Comparison of ENCODE assay signal across 8 mouse cellular contexts in the genomic region with DNA sequence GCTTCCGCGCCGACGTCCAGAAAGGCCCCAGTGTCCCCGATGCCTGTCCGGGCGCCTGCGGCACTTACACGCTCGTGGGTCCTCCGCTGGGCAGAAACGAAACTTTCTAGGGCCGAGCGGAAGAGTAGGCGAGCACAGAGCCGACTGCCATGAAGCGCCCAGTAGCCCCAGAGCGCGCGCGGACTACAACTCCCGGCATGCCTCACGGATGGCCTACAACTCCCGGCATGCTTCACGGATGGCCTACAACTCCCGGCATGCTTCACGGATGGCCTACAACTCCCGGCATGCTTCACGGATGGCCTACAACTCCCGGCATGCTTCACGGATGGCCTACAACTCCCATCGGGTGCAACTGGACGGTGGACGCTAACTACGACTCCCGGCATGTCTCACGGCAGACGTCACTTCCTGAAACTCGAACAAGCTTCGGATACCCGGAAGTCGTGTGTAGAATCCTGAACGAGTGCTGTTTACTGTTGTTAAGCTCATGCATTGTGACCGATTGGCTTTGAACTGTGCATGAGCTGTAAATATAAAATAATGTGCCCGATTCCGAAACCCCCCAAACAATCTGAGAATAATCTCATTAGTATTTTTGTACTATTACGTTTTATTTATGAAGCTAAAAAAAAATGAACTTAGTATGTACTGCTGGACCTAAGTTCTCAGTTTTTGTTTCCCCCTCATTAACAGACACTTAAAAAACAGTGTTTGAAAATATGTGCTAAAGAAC. TPM values are rescaled to one million over a fixed set of nuclear protein-coding genes. Genes with fewer than 3 reads are reported as not detected.
DNase-seq lines count a peak whose midpoint lies in the region; ATAC-seq lines count a peak whose summit lies in the region.

TSS of gene Fyco1 (minus strand) at position 187 of the 736 bp plus-strand sequence.

- H3K4me1 ChIP-seq in hindbrain, embryonic 12.5 days, result peaks cover 13% of the 10 kb centered on the region

- peak within 1 kb of the TSS; percentile 67 for H3K4me3 ChIP-seq in hindbrain, embryonic 12.5 days

- H3K27ac ChIP-seq in hindbrain, embryonic 12.5 days, result peak within 1 kb of the TSS; percentile 81

- no peaks in the 10 kb centered on the region for H3K27me3 ChIP-seq in hindbrain, embryonic 12.5 days

- WGBS in hindbrain, embryonic 12.5 days, result under 1% methylated on average over 47 of the region's 47 CpGs

- peak within 1 kb of the TSS; percentile 73 for H3K4me2 ChIP-seq in hindbrain, embryonic 12.5 days (replicated peaks)

- H3K9me3 ChIP-seq in hindbrain, embryonic 12.5 days (replicated peaks), result no peaks in the 10 kb centered on the region

- H3K9ac ChIP-seq in hindbrain, embryonic 12.5 days, result peak within 1 kb of the TSS; percentile 67

- peak; percentile 92 for DNase-seq in NIH3T3 (ENCODE audit: low read depth)
- peak; percentile 93 to 95 for DNase-seq in cerebellum, postnatal 10 days
- DNase-seq in frontal cortex, postnatal 10 days (ENCODE audit: low spot score in 2 of 2), result peak; percentile 94 to 97
- peak; percentile 91 to 98 for DNase-seq in layer of hippocampus, postnatal 14 days (ENCODE audit: low spot score in 2 of 2)
- peak; percentile 93 for DNase-seq in lung, postnatal 14 days
- DNase-seq in retina, adult 2 months (ENCODE audit: low read depth, low spot score), result peak; percentile 96
- peak; percentile 91 to 93 for DNase-seq in thymus, postnatal 36 days

- no peaks in the 10 kb centered on the region for H3K36me3 ChIP-seq in hindbrain, embryonic 12.5 days

- peak; percentile 98 for ATAC-seq in hindbrain, embryonic 12.5 days (ENCODE audit: low FRiP score)

RNA-seq across cellular contexts. Expression of gene Fyco1, which starts in this region (rescaled TPM):
- polyA plus RNA-seq in hindbrain, embryonic 12.5 days (2016; fragmentation: Nextera tagmentation; extraction: Ambion mirVana), result 11.3 and 12.2 TPM in 2 replicates
- total RNA-seq in layer of hippocampus, postnatal 14 days (2021), result 10 to 100 TPM; 29.6 to 30.4 TPM

Comparison
In these comparisons a context has a peak if more than half of its experiments do, and no peak if none do; other contexts are left out.
1. Peak in every context shown above with its lines: DNase-seq, ATAC-seq, H3K4me3 ChIP-seq and H3K27ac ChIP-seq.